Mouse (Mus musculus): ENCODE measurements around the gene Nxph4. TPM values are rescaled to one million over a fixed set of nuclear protein-coding genes. Genes with fewer than 3 reads are reported as not detected.

The Nxph4 gene
- polyA plus RNA-seq, 1 experiment from 2014 or later: 23.6 TPM

- Histone ChIP-seq H3K9ac (ENCODE audit: low read length) (no peak overlapping the region), H3K4me3 (ENCODE audit: low read depth, low read length) (no peak overlapping the region), H3K4me2 (no peak overlapping the region), H3K36me3 (ENCODE audit: control insufficient read depth, insufficient read depth, low read length) (peaks cover 49% of the 10 kb centered on the region), H3K4me1 (ENCODE audit: control insufficient read depth, insufficient read depth, low read length) (no peaks in the 10 kb centered on the region), H3K27ac (ENCODE audit: low read depth, low read length) (no peak overlapping the region), H3K27me3 (ENCODE audit: control insufficient read depth, insufficient read depth, low read length) (no peaks in the 10 kb centered on the region), H3K9me3 (ENCODE audit: control insufficient read depth, low read length) (no peaks in the 10 kb centered on the region)
- DNase-seq (ENCODE audit: low spot score, missing footprints) (no peak), ATAC-seq (ENCODE audit: low FRiP score) (no peak)
- 91% methylated on average over 17 of the region's 17 CpGs for WGBS
These were observed 15.5 kb upstream of the Nxph4 start for GRCm38 (mm10) chr10:127549892-127550291.

- H3K36me3 ChIP-seq (ENCODE audit: control insufficient read depth, insufficient read depth, low read length): peaks cover 44% of the 10 kb centered on the region
- no peak for ATAC-seq (ENCODE audit: low FRiP score)
- no peak overlapping the region for H3K4me2 ChIP-seq
- WGBS: 93% methylated on average over 15 of the region's 15 CpGs
- no peaks in the 10 kb centered on the region for H3K4me1 ChIP-seq (ENCODE audit: control insufficient read depth, insufficient read depth, low read length)
- H3K9ac ChIP-seq (ENCODE audit: low read length): no peak overlapping the region
- H3K4me3 ChIP-seq (ENCODE audit: low read depth, low read length): no peak overlapping the region
- no peaks in the 10 kb centered on the region for H3K27me3 ChIP-seq (ENCODE audit: control insufficient read depth, insufficient read depth, low read length)
- no peak for DNase-seq (ENCODE audit: low spot score, missing footprints)
- no peaks in the 10 kb centered on the region for H3K9me3 ChIP-seq (ENCODE audit: control insufficient read depth, low read length)
- no peak overlapping the region for H3K27ac ChIP-seq (ENCODE audit: low read depth, low read length)
These were observed 13.9 kb upstream of the Nxph4 start for GRCm38 (mm10) chr10:127548236-127548635.

GRCm38 (mm10) chr10:127546505-127546904 lies 12.1 kb upstream of the Nxph4 start:
- WGBS: 93% methylated on average over 7 of the region's 7 CpGs
- DNase-seq (ENCODE audit: low spot score, missing footprints) (no peak), ATAC-seq (ENCODE audit: low FRiP score) (no peak)
- no peak overlapping the region for H3K4me3 ChIP-seq (ENCODE audit: low read depth, low read length)
- H3K4me1 ChIP-seq (ENCODE audit: control insufficient read depth, insufficient read depth, low read length): no peaks in the 10 kb centered on the region
- no peak overlapping the region for H3K9ac ChIP-seq (ENCODE audit: low read length)
- H3K36me3 ChIP-seq (ENCODE audit: control insufficient read depth, insufficient read depth, low read length): peaks cover 33% of the 10 kb centered on the region
- no peak overlapping the region for H3K4me2 ChIP-seq
- no peaks in the 10 kb centered on the region for H3K9me3 ChIP-seq (ENCODE audit: control insufficient read depth, low read length)
- no peak overlapping the region for H3K27ac ChIP-seq (ENCODE audit: low read depth, low read length)
- no peaks in the 10 kb centered on the region for H3K27me3 ChIP-seq (ENCODE audit: control insufficient read depth, insufficient read depth, low read length)

- H3K36me3 ChIP-seq (ENCODE audit: control insufficient read depth, insufficient read depth, low read length): peaks cover 24% of the 10 kb centered on the region
- H3K9ac ChIP-seq (ENCODE audit: low read length): no peak overlapping the region
These were observed 10.0 kb upstream of the Nxph4 start for GRCm38 (mm10) chr10:127544375-127544774.

GRCm38 (mm10) chr10:127543916-127544315 lies 9.6 kb upstream of the Nxph4 start:
- Histone ChIP-seq H3K27ac (ENCODE audit: low read depth, low read length) (no peak overlapping the region), H3K4me3 (ENCODE audit: low read depth, low read length) (no peak overlapping the region), H3K27me3 (ENCODE audit: control insufficient read depth, insufficient read depth, low read length) (no peaks in the 10 kb centered on the region), H3K9ac (ENCODE audit: low read length) (no peak overlapping the region), H3K36me3 (ENCODE audit: control insufficient read depth, insufficient read depth, low read length) (peaks cover 24% of the 10 kb centered on the region), H3K9me3 (ENCODE audit: control insufficient read depth, low read length) (no peaks in the 10 kb centered on the region), H3K4me2 (no peak overlapping the region), H3K4me1 (ENCODE audit: control insufficient read depth, insufficient read depth, low read length) (no peaks in the 10 kb centered on the region)
- DNase-seq (ENCODE audit: low spot score, missing footprints) (no peak), ATAC-seq (ENCODE audit: low FRiP score) (no peak)
- 83% methylated on average over 3 of the region's 3 CpGs for WGBS

More at GRCm38 (mm10) chr10:127544375-127544774, 10.0 kb upstream of the Nxph4 start:
- WGBS: 95% methylated on average over 20 of the region's 20 CpGs
- Histone ChIP-seq H3K4me2 (no peak overlapping the region), H3K27me3 (ENCODE audit: control insufficient read depth, insufficient read depth, low read length) (no peaks in the 10 kb centered on the region), H3K4me3 (ENCODE audit: low read depth, low read length) (no peak overlapping the region), H3K27ac (ENCODE audit: low read depth, low read length) (no peak overlapping the region), H3K4me1 (ENCODE audit: control insufficient read depth, insufficient read depth, low read length) (no peaks in the 10 kb centered on the region), H3K9me3 (ENCODE audit: control insufficient read depth, low read length) (no peaks in the 10 kb centered on the region)
- ATAC-seq (ENCODE audit: low FRiP score) (no peak), DNase-seq (ENCODE audit: low spot score, missing footprints) (no peak)

- 34% methylated on average over 6 of the region's 6 CpGs for WGBS
- peaks cover 21% of the 10 kb centered on the region for H3K36me3 ChIP-seq (ENCODE audit: control insufficient read depth, insufficient read depth, low read length)
These were observed 8.4 kb upstream of the Nxph4 start for GRCm38 (mm10) chr10:127542720-127543119.

GRCm38 (mm10) chr10:127542084-127542483 lies 7.7 kb upstream of the Nxph4 start:
- ATAC-seq (ENCODE audit: low FRiP score): no peak
- WGBS: 67% methylated on average over 13 of the region's 13 CpGs
- H3K36me3 ChIP-seq (ENCODE audit: control insufficient read depth, insufficient read depth, low read length): peaks cover 19% of the 10 kb centered on the region

More at GRCm38 (mm10) chr10:127542720-127543119, 8.4 kb upstream of the Nxph4 start:
- Histone ChIP-seq H3K4me2 (no peak overlapping the region), H3K27me3 (ENCODE audit: control insufficient read depth, insufficient read depth, low read length) (no peaks in the 10 kb centered on the region), H3K4me1 (ENCODE audit: control insufficient read depth, insufficient read depth, low read length) (no peaks in the 10 kb centered on the region), H3K27ac (ENCODE audit: low read depth, low read length) (no peak overlapping the region), H3K4me3 (ENCODE audit: low read depth, low read length) (no peak overlapping the region), H3K9me3 (ENCODE audit: control insufficient read depth, low read length) (no peaks in the 10 kb centered on the region), H3K9ac (ENCODE audit: low read length) (no peak overlapping the region)
- no peak for ATAC-seq (ENCODE audit: low FRiP score)
- DNase-seq (ENCODE audit: low spot score, missing footprints): no peak

GRCm38 (mm10) chr10:127541510-127541909 lies 7.2 kb upstream of the Nxph4 start:
- ATAC-seq (ENCODE audit: low FRiP score) (no peak), DNase-seq (ENCODE audit: low spot score, missing footprints) (no peak)
- Histone ChIP-seq H3K4me1 (ENCODE audit: control insufficient read depth, insufficient read depth, low read length) (peaks cover 5% of the 10 kb centered on the region; the same call in 1 of the 2 replicates), H3K27ac (ENCODE audit: low read depth, low read length) (no peak overlapping the region), H3K27me3 (ENCODE audit: control insufficient read depth, insufficient read depth, low read length) (peaks cover under 1% of the 10 kb centered on the region), H3K9ac (ENCODE audit: low read length) (no peak overlapping the region), H3K4me2 (no peak overlapping the region), H3K36me3 (ENCODE audit: control insufficient read depth, insufficient read depth, low read length) (peaks cover 18% of the 10 kb centered on the region), H3K4me3 (ENCODE audit: low read depth, low read length) (no peak overlapping the region), H3K9me3 (ENCODE audit: control insufficient read depth, low read length) (no peaks in the 10 kb centered on the region)
- 95% methylated on average over 8 of the region's 8 CpGs for WGBS

More at GRCm38 (mm10) chr10:127542084-127542483, 7.7 kb upstream of the Nxph4 start:
- Histone ChIP-seq H3K27ac (ENCODE audit: low read depth, low read length) (no peak overlapping the region), H3K9ac (ENCODE audit: low read length) (no peak overlapping the region), H3K4me2 (no peak overlapping the region), H3K9me3 (ENCODE audit: control insufficient read depth, low read length) (no peaks in the 10 kb centered on the region), H3K4me3 (ENCODE audit: low read depth, low read length) (no peak overlapping the region), H3K27me3 (ENCODE audit: control insufficient read depth, insufficient read depth, low read length) (no peaks in the 10 kb centered on the region), H3K4me1 (ENCODE audit: control insufficient read depth, insufficient read depth, low read length) (0 out of 2 replicates have a peak, but pooled peaks cover under 1% of the 10 kb centered on the region)
- no peak for DNase-seq (ENCODE audit: low spot score, missing footprints)

GRCm38 (mm10) chr10:127537854-127538583 lies 3.7 kb upstream of the Nxph4 start:
- H3K4me3 ChIP-seq (ENCODE audit: low read depth, low read length): no peak overlapping the region
- 22% methylated on average over 7 of the region's 7 CpGs for WGBS
- H3K4me2 ChIP-seq: no peak overlapping the region
- no peaks in the 10 kb centered on the region for H3K9me3 ChIP-seq (ENCODE audit: control insufficient read depth, low read length)
- peaks cover 36% of the 10 kb centered on the region for H3K27me3 ChIP-seq (ENCODE audit: control insufficient read depth, insufficient read depth, low read length)
- no peak overlapping the region for H3K27ac ChIP-seq (ENCODE audit: low read depth, low read length)
- peaks cover 23% of the 10 kb centered on the region for H3K4me1 ChIP-seq (ENCODE audit: control insufficient read depth, insufficient read depth, low read length)
- ATAC-seq (ENCODE audit: low FRiP score) (peak; percentile 49), DNase-seq (ENCODE audit: low spot score, missing footprints) (peak; percentile 96)
- H3K9ac ChIP-seq (ENCODE audit: low read length): no peak overlapping the region
- peaks cover 8% of the 10 kb centered on the region for H3K36me3 ChIP-seq (ENCODE audit: control insufficient read depth, insufficient read depth, low read length)

All from midbrain, embryonic 11.5 days (tissue).